Mouse (Mus musculus) myocyte (in vitro differentiated cells): Measurements from ENCODE around the gene Olfr374.

ENCODE experiments used
- MYOD1 ChIP-seq, 3 experiments: IDR thresholded peaks; one replicate each; pipeline ENCODE4 v1.6.1; 2011; ENCODE audit warnings: control low read depth in 2 of 3, low read depth in 2 of 3, mild to moderate bottlenecking in 2 of 3, moderate library complexity in 1 of 3; ENCODE audit not compliant: insufficient read length in 2 of 3, control insufficient read depth in 1 of 3
- POLR2A ChIP-seq: IDR thresholded peaks from one replicate; pipeline ENCODE4 v1.6.1; 2011; ENCODE audit warnings: low read depth, mild to moderate bottlenecking, control low read depth, moderate library complexity; ENCODE audit not compliant: insufficient read length
- REST ChIP-seq: IDR thresholded peaks from one replicate; pipeline ENCODE4 v1.6.1; 2011; ENCODE audit warnings: mild to moderate bottlenecking, control low read depth, moderate library complexity; ENCODE audit not compliant: insufficient read depth, insufficient read length
- TCF12 ChIP-seq: IDR thresholded peaks from one replicate; pipeline ENCODE4 v1.6.1; 2011; ENCODE audit warnings: mild to moderate bottlenecking, control low read depth; ENCODE audit not compliant: poor library complexity, insufficient read depth, severe bottlenecking

DNA sequence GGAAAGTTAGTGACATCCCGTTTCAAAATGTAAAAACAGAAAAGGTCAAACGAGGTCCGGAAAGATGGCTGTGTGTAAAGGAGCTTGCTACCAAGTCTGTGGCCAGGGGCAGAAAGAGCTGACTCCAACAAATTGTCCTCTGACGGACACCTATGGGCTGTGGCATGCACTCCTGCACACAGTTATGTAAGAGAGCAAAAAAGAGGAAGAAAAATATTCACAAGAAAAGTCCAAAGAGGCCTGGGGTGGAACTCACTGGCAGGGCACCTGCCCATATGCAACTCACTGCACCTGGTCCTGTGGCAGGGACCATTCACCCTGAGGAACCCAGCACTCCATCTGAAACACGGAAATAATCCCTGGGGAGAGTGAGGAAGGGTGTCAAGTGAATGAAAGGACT lies 22.1 kb upstream of the Olfr374 start:
- TF ChIP-seq POLR2A (no peak), TCF12 (no peak), MYOD1 (IDR thresholded peaks at IDR 0.05; ENCODE audit: control insufficient read depth in 1 of 3, insufficient read length in 2 of 3, low read depth in 2 of 3) (no peak), REST (no peak)
